Mouse (Mus musculus): ENCODE measurements around the gene Wnt10a.

Wnt10a gene

GRCm38 (mm10) chr1:74784041-74784759 lies 7.1 kb upstream of the Wnt10a start:
- peak; percentile 93 for DNase-seq (ENCODE audit: low read depth, low spot score)

- peak; percentile 90 for DNase-seq (ENCODE audit: low read depth, low spot score)
These were observed 3.5 kb upstream of the Wnt10a start for GRCm38 (mm10) chr1:74787846-74788245.

GRCm38 (mm10) chr1:74788603-74789176 lies 2.6 kb upstream of the Wnt10a start:
- no peak for DNase-seq (ENCODE audit: low read depth, low spot score)

GRCm38 (mm10) chr1:74790095-74790494 lies 1.2 kb upstream of the Wnt10a start:
- no peak for DNase-seq (ENCODE audit: low read depth, low spot score)

- DNase-seq (ENCODE audit: low read depth, low spot score), result no peak
These were observed 1.7 kb downstream of the Wnt10a start for GRCm38 (mm10) chr1:74792831-74793660.

GRCm38 (mm10) chr1:74794487-74795144 lies 3.3 kb downstream of the Wnt10a start:
- DNase-seq (ENCODE audit: low read depth, low spot score), result no peak

- no peak for DNase-seq (ENCODE audit: low read depth, low spot score)
These were observed 3.8 kb downstream of the Wnt10a start for GRCm38 (mm10) chr1:74795145-74795529.

- no peak for DNase-seq (ENCODE audit: low read depth, low spot score)
These were observed 6.1 kb downstream of the Wnt10a start for GRCm38 (mm10) chr1:74797459-74797858.

GRCm38 (mm10) chr1:74800424-74800888 lies 9.1 kb downstream of the Wnt10a start:
- DNase-seq (ENCODE audit: low read depth, low spot score), result no peak

GRCm38 (mm10) chr1:74801631-74802140 lies 10.4 kb downstream of the Wnt10a start:
- no peak for DNase-seq (ENCODE audit: low read depth, low spot score)

- peak; percentile 97 for DNase-seq (ENCODE audit: low read depth, low spot score)
These were observed 11.7 kb downstream of the Wnt10a start for GRCm38 (mm10) chr1:74802795-74803656.

- DNase-seq (ENCODE audit: low read depth, low spot score), result no peak
These were observed 13.0 kb downstream of the Wnt10a start for GRCm38 (mm10) chr1:74804211-74804870.

- DNase-seq (ENCODE audit: low read depth, low spot score), result no peak
These were observed 14.1 kb downstream of the Wnt10a start for GRCm38 (mm10) chr1:74805340-74805835.

- DNase-seq (ENCODE audit: low read depth, low spot score), result no peak
These were observed 14.5 kb downstream of the Wnt10a start for GRCm38 (mm10) chr1:74805843-74806242.

- DNase-seq (ENCODE audit: low read depth, low spot score), result peak; percentile 81
These were observed 15.3 kb downstream of the Wnt10a start for GRCm38 (mm10) chr1:74806360-74807311.

- DNase-seq (ENCODE audit: low read depth, low spot score), result no peak
These were observed 16.3 kb downstream of the Wnt10a start for GRCm38 (mm10) chr1:74807551-74808071.

GRCm38 (mm10) chr1:74808078-74808477 lies 16.8 kb downstream of the Wnt10a start:
- DNase-seq (ENCODE audit: low read depth, low spot score), result peak; percentile 97

GRCm38 (mm10) chr1:74809007-74809406 lies 17.7 kb downstream of the Wnt10a start:
- peak; percentile 80 for DNase-seq (ENCODE audit: low read depth, low spot score)

All from ES-CJ7 (cell line).